In the genomic region with DNA sequence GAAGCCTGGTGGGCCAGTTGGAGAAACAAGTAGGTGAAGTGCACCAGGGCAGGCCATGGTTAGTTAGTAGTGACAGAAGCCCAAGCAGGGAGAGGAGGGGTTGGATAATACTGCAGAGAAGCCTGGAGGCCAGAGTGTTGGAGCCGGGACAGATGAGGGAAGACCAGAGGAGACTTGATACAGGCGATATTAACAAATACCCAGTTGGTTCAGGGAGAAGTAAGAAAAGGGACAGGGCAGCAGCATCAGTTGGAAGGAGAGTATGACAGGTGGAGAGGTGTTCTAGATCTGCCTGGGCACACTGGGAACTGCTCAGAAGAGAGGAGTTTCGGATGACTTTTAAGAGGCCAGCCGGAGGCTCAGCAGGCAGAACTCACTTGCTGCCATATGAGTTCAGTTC, we compare ENCODE assay signal across 26 mouse cellular contexts.
"Had no signal": no experiment of that assay in that cellular context is flagged by ENCODE, and none has a peak within 500 bp of the region (broad histone marks: within the 10 kb centered on the region; RNA-seq: fewer than 3 reads in every experiment).

No protein-coding gene starts in this region.

- DNase-seq: cerebellum, adult 18-20 months; cerebellum, adult 2 months; cerebellum, adult 8-10 months; cerebellum, adult 9-10 months; cerebellum, adult 9-11 months; cerebellum, postnatal 10 days; cerebellum, postnatal 14 days; cerebellum, postnatal 25 days; cerebellum, postnatal 36 days; embryo, embryonic 11 days; forebrain, postnatal 0 days; gastrocnemius, postnatal 14 days; gastrocnemius, postnatal 36 days; heart, adult 18-20 months had no signal

- H3K27me3 ChIP-seq: embryonic facial prominence, embryonic 12.5 days; embryonic facial prominence, embryonic 13.5 days; embryonic facial prominence, embryonic 15.5 days; forebrain, embryonic 12.5 days; forebrain, embryonic 13.5 days; forebrain, embryonic 15.5 days; heart, embryonic 12.5 days; heart, embryonic 13.5 days had no signal

- H3K27ac ChIP-seq: embryonic facial prominence, embryonic 10.5 days; embryonic facial prominence, embryonic 12.5 days; embryonic facial prominence, embryonic 13.5 days; embryonic facial prominence, embryonic 15.5 days; forebrain, embryonic 10.5 days; forebrain, embryonic 12.5 days; forebrain, embryonic 13.5 days; forebrain, embryonic 15.5 days; heart, embryonic 10.5 days; heart, embryonic 13.5 days had no signal

- H3K4me1 ChIP-seq: embryonic facial prominence, embryonic 10.5 days; embryonic facial prominence, embryonic 12.5 days; embryonic facial prominence, embryonic 13.5 days; embryonic facial prominence, embryonic 15.5 days; forebrain, embryonic 10.5 days; forebrain, embryonic 12.5 days; forebrain, embryonic 13.5 days; forebrain, embryonic 15.5 days; heart, embryonic 10.5 days; heart, embryonic 12.5 days; heart, embryonic 13.5 days had no signal

- H3K9ac ChIP-seq: embryonic facial prominence, embryonic 12.5 days; embryonic facial prominence, embryonic 13.5 days; embryonic facial prominence, embryonic 15.5 days; forebrain, embryonic 12.5 days; forebrain, embryonic 13.5 days; forebrain, embryonic 15.5 days; forebrain, postnatal 0 days; heart, embryonic 12.5 days; heart, embryonic 13.5 days had no signal

- H3K4me3 ChIP-seq: embryonic facial prominence, embryonic 10.5 days; embryonic facial prominence, embryonic 12.5 days; embryonic facial prominence, embryonic 13.5 days; embryonic facial prominence, embryonic 15.5 days; erythroblast, embryonic 14.5 days; forebrain, embryonic 10.5 days; forebrain, embryonic 12.5 days; forebrain, embryonic 13.5 days; forebrain, embryonic 15.5 days; heart, embryonic 10.5 days; heart, embryonic 12.5 days; heart, embryonic 13.5 days had no signal
